Mouse (Mus musculus) left cerebral cortex, adult 11 months (tissue): ENCODE data around the gene St7l.

Source experiments
- DNase-seq: peaks from one replicate; pipeline ENCODE4 v3.0.0; 2022; ENCODE audit warnings: low spot score

The St7l gene

GRCm38 (mm10) chr3:104963331-104964276 is 99.8 kb downstream of the St7l start:
- DNase-seq: no peak

GRCm38 (mm10) chr3:104965070-104965855 is 101.5 kb downstream of the St7l start:
- DNase-seq: no peak

- no peak for DNase-seq
Observed at GRCm38 (mm10) chr3:104965991-104966554, 102.3 kb downstream of the St7l start.

- DNase-seq: peak; percentile 66
Observed at GRCm38 (mm10) chr3:104967548-104968300, 103.9 kb downstream of the St7l start.
